Mouse (Mus musculus): ENCODE measurements around the gene Rasal2.

GRCm38 (mm10) chr1:157452284-157452683 lies 39.9 kb upstream of the Rasal2 start:
- peak; percentile 46 to 58; a peak in 3 of 4 replicates for TF ChIP-seq EP300 (IDR thresholded peaks at IDR 0.05; ENCODE audit: low read depth in 1 of 2, low read length in 2 of 2)
- no peak for TF ChIP-seq MAFK (IDR thresholded peaks at IDR 0.05; ENCODE audit: borderline replicate concordance, low read depth, low read length)
- TF ChIP-seq POLR2A (IDR thresholded peaks at IDR 0.05; ENCODE audit: control insufficient read depth in 1 of 2, insufficient read depth in 1 of 2, low read depth in 1 of 2, low read length in 2 of 2, poor library complexity in 1 of 2) = no peak
- TF ChIP-seq MAX (IDR thresholded peaks at IDR 0.05; ENCODE audit: low read length) = no peak
- no peak for TF ChIP-seq SIN3A (IDR thresholded peaks at IDR 0.05; ENCODE audit: low read length)
- peak; percentile 59; the same call in 1 of the 2 replicates for TF ChIP-seq TCF12 (IDR thresholded peaks at IDR 0.05; ENCODE audit: low read depth, low read length)
- no peak for TF ChIP-seq POLR2AphosphoS5 (IDR thresholded peaks at IDR 0.05; ENCODE audit: borderline replicate concordance, low read depth, low read length)
- TF ChIP-seq JUND (IDR thresholded peaks at IDR 0.05; ENCODE audit: low read depth, low read length) = no peak
- no peak for TF ChIP-seq NRF1 (IDR thresholded peaks at IDR 0.05; ENCODE audit: insufficient read depth, low read depth, low read length, poor library complexity, severe bottlenecking)
- TF ChIP-seq SMC3 (IDR thresholded peaks at IDR 0.05; ENCODE audit: low read depth, low read length) = no peak
- no peak for TF ChIP-seq E2F4 (IDR thresholded peaks at IDR 0.05; ENCODE audit: borderline replicate concordance, low read depth, low read length)
- no peak for TF ChIP-seq USF2 (IDR thresholded peaks at IDR 0.05; ENCODE audit: borderline replicate concordance in 1 of 2, insufficient read depth in 1 of 2, low read depth in 1 of 2, low read length in 2 of 2)
- no peak for TF ChIP-seq CTCF (IDR thresholded peaks at IDR 0.05 in 2 of 3, conservative IDR thresholded peaks at IDR 0.05 in 1 of 3; ENCODE audit: control insufficient read depth in 1 of 3, insufficient read depth in 1 of 3, low read depth in 2 of 3, low read length in 3 of 3, poor library complexity in 1 of 3, severe bottlenecking in 1 of 3)

Data from MEL (cell line).